Mouse (Mus musculus) T-cell, adult 66 days (primary cell): ENCODE results near the gene Serpina7. TPM values are rescaled to one million over a fixed set of nuclear protein-coding genes. Genes with fewer than 3 reads are reported as not detected.

Source experiments
- total RNA-seq, 2 experiments: library from RNA; stranded (reverse); gene quantifications; 3 replicates in 1 of 2; 4 replicates in 1 of 2; pipeline ENCODE4 v1.2.4; 2023

Gene Serpina7
- not detected for total RNA-seq

GRCm38 (mm10) chrX:139085077-139085476 lies at the start of gene Serpina7:
Gene Serpina7 (minus strand): TSS chrX:139085236.

GRCm38 (mm10) chrX:139085943-139086342 lies 907 bp upstream of the Serpina7 start, which contains the start of gene 4930513O06Rik:
Gene 4930513O06Rik (plus strand): TSS chrX:139086243.

Other genes with a start within 250 kb of the Serpina7 start
- not detected for gene Nrk, start 170.8 kb downstream of the Serpina7 start, total RNA-seq
- gene 4930513O06Rik, start 1.0 kb upstream of the Serpina7 start, total RNA-seq = not detected
- gene 4933428M09Rik, start 94.0 kb upstream of the Serpina7 start, total RNA-seq = not detected
- gene Mum1l1, start 124.8 kb upstream of the Serpina7 start, total RNA-seq = not detected
- not detected for gene Trap1a, start 248.4 kb upstream of the Serpina7 start, total RNA-seq